Mouse (Mus musculus) midbrain, embryonic 11.5 days (tissue): ENCODE results near the gene Bub3. TPM values are rescaled to one million over a fixed set of nuclear protein-coding genes. Genes with fewer than 3 reads are reported as not detected.

Experiments used
- polyA plus RNA-seq: library from polyadenylated mRNA; unstranded; fragments of >200 nt; fragmentation: Nextera tagmentation; extraction: Ambion mirVana; gene quantifications from 2 replicates; pipeline ENCODE4 v1.2.1, GENCODE M21; 2014

Gene Bub3
- polyA plus RNA-seq, 1 experiment from 2014 or later = 275 TPM

Other genes starting within 250 kb of the Bub3 start
- gene Cuzd1, start 237.9 kb upstream of the Bub3 start, polyA plus RNA-seq = not detected in 2 replicates
- not detected in 2 replicates for gene Fam24b, start 230.7 kb upstream of the Bub3 start, polyA plus RNA-seq
- 0.29 TPM in 1 of 2 replicates, not detected in the other for gene Fam24a, start 226.4 kb upstream of the Bub3 start, polyA plus RNA-seq
- gene 2310057M21Rik, start 197.5 kb upstream of the Bub3 start, polyA plus RNA-seq = 18.6 and 23.9 TPM in 2 replicates
- 63.8 and 65.6 TPM in 2 replicates for gene Pstk, start 189.1 kb upstream of the Bub3 start, polyA plus RNA-seq
- 27.8 and 31.9 TPM in 2 replicates for gene Ikzf5, start 149.7 kb upstream of the Bub3 start, polyA plus RNA-seq
- gene Acadsb, start 149.6 kb upstream of the Bub3 start, polyA plus RNA-seq = 91.0 and 107 TPM in 2 replicates
- gene Hmx3, start 17.4 kb upstream of the Bub3 start, polyA plus RNA-seq = 0.18 TPM in 1 of 2 replicates, not detected in the other
- gene Hmx2, start 11.4 kb upstream of the Bub3 start, polyA plus RNA-seq = 0.10 and 0.19 TPM in 2 replicates